Mouse (Mus musculus) hindlimb bud, embryonic 11.5 days (tissue): ENCODE data around the gene Stk24.

ENCODE experiments used
- DNase-seq: peaks from one replicate; pipeline ENCODE4 v3.0.0-alpha.2; 2012; ENCODE audit warnings: low read depth, low spot score; ENCODE audit errors: extremely low spot score

The Stk24 gene

DNA sequence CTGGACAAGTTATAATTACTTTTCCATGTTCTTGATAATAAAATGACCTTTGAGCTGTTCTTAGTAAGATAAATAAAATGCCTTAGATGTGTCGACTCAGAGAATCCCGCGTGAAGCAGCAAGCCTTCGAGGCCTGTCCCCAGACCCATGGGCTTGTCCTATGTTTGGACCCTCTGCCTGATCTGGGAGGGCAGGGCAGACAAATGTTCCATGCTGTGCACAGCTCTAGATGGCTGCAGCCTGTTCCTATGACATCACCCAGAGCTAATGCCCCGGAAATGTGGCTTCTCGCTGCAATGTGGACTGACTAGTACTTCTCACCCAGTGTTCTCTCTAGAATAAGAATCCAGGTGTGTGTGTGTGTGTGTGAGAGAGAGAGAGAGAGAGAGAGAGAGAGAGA lies 115.4 kb downstream of the Stk24 start:
- no peak for DNase-seq

DNA sequence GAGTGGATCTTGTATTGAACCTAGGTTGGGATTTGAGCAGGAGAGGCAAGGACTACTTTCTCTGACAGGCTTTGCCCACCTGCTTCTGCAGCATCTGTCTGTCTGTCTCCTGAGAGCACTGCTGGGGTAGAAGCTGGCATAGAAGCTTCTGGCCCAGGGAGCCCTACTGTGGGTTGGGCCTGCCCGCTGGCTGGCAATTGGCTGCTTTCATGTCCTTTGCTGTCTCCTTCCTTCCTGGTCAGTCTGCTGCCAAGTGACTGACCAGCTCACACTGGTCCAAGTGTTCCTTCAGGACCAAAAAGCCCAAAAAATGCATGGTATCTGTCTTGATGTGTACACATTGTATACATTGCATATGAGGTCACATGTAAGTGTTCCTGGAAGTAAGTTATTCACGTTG lies 115.9 kb downstream of the Stk24 start:
- no peak for DNase-seq

DNA sequence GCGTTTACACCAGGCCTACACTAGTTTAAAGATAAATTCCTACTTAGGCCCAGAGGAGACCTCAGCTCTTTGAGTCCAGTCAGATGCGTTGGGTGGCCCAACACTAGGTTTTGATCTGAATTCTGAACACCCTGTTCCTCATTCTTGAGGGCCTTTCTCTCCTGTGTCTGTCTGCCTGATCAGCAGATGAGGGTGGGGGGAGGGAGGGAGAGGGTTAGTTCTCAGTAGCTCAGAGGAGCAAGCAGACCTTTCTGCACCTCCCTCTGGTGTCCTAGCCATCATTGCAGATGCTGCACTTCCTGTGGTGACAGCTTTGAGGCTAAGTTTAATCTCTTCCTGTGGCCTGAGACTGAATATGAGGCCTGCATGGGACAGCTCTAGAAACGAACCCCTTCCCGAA lies 117.2 kb downstream of the Stk24 start:
- no peak for DNase-seq

DNA sequence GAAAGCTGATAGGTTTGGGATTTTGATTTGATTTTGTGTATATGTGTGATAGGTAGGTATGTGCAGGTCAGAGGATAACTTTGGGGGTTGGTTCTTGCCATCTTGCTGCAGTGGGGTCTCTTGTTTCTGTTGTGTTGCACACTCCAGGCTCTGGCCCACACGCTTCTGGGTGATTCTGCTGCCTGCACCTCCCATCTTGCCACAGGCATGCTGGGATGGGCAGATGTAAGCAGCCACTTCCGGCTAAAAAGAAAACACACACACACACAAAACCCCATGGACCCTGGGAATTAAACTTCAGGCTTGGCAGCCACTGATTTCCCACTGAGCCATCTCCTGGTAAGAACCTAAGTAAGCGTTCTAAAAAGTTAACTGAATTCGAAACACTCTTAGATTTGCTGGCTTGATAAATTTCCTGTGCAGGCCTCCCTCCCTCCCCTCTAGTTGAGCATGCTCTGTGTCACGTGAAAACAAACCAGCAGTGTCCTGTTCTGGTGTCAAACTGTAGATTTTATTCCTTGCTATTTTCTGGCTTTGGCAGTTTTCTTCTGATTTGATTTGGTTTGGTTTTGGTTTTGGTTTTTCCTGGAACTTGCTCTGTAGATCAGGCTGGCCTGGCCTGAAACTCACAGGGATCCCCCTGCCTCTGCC lies 118.5 kb downstream of the Stk24 start:
- DNase-seq, result no peak

DNA sequence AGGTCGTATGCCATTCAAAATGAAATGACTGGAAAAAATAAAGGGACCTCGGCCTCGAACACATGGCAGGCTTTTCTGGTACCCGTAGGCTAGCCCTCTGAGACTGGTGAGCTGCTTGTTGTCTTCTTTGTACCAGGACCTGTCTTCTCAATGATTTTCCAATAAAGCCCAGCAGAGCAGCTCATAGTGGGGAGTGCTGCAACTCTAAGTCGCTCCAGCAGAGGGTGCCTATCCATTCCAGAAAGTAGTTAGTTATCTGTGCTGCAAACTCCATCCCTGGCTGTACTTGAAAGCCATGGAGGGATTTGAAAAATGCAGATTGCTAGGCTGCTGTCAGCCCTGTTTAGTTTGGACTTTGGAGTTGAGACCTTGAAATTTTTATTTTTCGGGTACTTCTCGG lies 120.0 kb downstream of the Stk24 start:
- DNase-seq, result peak; percentile 30

DNA sequence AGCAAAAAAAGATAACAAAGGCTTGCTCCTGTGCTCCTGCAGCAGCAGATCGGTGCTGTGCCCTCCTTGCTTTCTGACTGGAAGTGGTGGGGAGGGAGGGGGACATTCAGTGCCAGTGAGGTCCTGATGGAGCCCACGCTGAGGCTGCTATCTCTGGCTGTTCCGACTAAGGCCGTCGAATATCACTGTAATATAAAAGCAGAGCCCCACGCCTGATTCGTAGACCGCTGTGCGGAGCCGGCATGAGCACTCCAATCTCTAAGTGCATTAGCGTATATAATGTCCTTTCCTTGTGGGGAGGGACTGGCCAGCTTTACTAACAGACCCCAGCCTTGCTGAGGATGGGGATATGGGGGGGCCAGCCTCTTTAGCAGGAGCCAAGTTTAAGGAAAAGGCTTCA lies 120.5 kb downstream of the Stk24 start:
- no peak for DNase-seq

DNA sequence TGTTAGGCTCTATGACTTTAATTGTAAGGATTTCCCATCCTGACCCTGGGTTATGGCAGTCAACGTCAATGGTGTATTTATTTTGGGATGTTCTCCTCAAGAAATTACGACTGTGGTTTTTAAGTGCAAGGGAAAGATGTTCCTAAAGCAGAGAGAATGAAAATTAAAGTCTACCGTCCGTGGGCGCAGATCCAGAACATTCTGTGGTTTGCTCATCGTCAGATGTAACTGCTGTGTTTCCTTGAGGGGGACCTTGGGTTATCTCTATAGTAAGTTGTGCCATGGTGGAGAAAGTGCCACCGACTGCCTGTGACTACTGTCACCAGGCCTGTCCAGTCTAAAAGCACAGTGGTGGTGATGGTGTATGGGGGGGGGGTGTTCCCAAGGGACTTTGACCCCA lies 122.9 kb downstream of the Stk24 start:
- DNase-seq, result no peak

DNA sequence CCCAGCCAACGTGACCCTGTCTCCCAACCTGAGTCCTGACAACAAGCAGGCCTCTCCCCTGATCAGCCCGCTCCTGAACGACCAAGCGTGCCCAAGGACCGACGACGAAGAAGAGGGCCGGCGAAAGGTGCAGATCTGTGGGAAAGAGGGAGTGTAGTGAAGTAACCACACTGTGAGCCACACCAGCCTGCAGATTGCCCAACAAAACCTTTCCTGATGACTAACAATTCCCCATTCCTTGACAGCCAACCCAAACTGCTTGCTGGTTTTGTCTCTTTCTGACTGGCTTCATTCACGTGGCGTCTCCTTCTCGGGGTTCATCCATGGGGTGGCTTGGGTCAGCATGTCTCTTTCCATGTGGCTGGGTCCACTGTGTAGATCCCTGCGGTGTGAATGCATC lies 124.3 kb downstream of the Stk24 start:
- DNase-seq, result no peak

DNA sequence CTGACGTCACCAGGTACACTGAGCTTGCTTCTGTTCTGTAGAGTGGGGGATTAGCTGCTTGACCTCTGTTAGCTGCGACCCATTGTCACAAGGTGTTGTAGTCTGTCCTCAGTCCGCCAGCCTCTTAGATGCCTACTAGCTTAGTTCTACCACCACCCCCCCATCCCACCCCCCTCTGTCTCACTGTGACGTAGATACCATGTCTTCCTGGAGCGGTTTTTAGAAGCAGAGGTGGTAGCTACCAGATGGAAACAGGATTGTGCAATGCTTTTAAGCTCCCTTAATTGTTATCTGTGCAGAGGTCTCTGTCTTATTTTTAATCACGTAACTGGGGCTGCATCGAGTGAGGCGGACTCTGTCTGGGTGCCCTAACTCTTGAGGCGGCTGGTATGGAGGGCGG lies 124.9 kb downstream of the Stk24 start:
- DNase-seq, result no peak

DNA sequence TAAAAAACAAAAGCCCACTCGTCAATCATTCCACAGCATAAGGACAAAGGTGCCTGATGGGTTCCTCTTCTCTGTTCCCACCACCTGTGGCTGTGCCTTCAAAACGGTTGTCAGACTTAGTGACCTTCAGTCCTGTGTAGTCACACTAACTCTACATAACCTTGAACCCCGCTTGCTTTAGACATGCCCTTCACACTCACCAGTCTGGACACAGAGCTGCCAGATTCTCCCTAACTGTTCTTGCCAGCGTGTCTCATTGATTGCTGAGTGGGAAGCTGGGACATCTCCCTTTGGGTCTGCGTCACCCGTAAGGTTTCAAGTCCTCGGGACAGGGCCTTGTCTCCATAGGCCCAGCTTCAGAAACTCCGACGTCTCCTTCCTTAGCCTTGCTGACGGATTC lies 127.3 kb downstream of the Stk24 start:
- no peak for DNase-seq

DNA sequence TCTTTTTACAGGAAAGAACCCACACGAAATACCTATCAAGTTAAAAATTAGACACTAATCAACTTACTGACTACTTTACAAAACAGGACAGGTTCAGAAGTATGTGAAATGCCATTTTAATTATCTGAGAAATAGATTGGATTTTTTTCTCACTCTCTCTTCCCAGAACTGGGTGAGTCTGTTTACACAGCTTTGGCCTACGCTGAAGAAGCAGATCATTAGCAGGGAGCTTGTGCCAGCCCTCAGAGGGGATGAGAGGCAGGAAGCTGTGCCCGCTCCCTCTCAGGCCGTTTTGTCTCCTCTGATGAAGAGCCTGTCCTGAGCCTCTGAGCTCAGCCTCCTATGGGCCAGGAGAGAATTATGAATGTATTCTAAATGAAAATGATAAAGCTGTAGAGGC lies 128.1 kb downstream of the Stk24 start:
- DNase-seq, result no peak

DNA sequence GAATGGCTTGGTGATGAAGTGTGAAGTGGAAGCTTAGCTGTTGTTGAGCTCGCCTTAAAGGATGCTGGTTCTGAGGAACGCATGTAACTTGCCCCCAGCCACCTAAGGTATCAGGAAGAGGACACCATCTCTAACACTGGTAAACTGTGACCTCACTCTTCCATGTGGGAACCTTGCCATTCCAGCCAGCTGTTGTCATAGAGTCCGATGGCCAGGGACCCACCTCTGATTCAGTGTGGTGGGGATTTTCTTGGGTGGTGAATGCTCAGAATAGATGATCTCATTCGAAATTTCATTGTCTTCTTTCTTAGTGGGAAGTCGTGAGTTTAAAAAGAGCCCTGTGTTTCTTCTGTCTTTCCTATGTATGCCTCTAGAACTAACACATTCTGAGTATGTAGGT lies 128.7 kb downstream of the Stk24 start:
- no peak for DNase-seq

DNA sequence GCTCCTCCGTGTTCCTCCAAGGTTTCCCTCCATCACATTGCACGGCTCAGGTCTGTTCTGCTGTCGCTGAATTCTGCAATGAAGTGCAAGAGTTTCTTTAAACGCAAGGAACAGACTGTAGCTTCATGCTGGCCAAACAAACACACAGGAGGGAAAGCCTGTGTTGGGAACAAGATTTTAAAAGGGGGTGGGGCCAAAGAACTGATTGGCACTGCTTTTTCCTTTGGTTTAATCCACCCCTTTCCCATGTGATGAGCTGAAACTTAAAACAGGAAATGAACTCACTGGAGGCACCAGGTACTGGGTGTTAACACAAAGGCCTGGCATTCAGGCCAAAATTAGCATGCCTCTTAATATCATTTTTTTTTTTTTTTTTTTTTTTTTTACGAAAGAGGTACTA lies 131.5 kb downstream of the Stk24 start:
- DNase-seq, result no peak

DNA sequence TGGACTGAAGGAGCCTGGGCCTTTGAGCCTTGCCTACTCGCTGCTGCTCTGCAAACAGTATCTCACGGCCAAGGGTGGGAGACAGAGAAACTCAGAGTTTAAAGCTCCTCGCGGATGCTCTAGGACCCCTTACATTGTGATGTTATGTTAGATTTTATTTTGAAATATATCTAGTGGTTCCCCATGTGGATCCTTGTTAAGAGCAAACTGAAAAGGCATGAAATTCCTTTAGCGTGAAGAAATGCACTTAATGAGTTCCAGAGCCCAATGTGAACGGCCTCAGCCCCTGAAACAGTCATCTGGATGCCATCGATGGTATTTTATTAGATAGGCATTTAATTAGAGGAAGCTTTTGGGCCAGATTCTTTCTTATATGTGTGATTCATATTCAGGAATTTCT lies 132.5 kb downstream of the Stk24 start:
- peak; percentile 69 for DNase-seq

DNA sequence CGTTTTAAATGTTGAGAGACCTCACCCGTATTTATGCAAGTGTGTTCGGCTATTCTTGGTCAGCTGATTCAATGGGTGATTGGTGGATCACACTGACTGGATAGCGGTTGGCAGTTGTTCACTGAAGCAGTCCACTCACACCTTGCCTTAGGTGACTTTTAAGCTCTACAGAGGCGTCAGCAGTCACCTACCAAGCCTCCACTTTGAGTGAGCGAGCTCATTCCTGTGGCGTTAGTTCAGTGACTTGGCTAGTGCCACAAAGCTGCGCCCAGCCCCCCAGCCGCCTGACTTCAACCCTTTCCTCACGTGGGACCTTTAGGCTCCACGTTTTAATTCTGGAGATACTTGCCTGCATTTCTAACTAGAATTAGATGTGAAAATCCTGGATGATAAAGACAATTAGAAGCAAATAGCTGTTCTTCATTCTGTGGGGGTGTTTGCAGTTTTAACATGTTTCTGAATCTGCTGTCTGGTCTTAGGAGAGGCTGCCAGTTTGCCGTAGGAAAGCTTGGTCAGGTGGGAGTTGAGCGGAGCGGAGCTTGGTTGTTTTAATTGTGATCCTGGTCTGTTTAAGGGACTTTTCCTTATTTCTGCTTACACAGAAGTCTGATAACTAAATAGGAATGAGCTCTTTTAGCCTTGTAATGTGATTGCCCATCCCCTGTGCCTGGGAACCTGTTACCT lies 133.6 kb downstream of the Stk24 start:
- DNase-seq, result no peak

DNA sequence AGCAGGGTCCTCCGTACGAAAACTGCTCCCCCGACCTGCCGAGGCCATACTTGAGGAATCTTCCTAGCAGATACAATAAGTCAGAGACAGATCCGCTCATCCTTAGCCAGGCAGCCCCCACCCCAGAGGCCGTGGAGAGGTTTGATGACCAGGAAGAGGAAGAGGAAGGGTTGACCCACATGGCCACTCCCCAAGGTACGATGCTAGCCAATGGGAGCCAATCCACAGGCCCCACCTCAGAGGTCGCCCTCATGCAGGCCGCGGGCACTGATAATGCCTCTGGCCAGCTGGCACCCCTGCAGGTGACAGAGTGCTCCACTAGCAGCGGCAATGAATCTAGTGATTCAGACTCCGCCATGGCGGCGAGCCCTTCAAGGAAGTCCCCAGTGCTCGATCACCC lies 135.7 kb downstream of the Stk24 start:
- DNase-seq, result no peak

DNA sequence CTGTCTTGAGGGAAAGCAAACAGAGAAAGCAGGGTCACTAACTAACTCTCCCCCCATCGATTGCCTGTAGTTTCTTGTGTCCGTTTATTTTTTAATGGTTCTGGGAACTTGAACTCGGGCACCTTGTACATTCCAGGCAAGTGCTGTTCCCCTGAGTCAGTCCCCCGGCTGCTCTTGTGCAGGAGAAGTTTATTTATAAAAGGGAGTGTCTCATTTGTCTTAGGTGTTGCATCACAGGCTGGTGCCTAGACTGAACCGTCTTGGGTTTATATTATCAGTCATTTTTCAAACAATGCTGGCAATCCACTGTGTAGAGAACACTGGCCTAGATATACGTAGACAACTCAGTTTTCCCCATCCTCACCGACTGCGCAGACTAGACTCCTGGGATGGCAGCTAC lies 140.4 kb downstream of the Stk24 start:
- no peak for DNase-seq

DNA sequence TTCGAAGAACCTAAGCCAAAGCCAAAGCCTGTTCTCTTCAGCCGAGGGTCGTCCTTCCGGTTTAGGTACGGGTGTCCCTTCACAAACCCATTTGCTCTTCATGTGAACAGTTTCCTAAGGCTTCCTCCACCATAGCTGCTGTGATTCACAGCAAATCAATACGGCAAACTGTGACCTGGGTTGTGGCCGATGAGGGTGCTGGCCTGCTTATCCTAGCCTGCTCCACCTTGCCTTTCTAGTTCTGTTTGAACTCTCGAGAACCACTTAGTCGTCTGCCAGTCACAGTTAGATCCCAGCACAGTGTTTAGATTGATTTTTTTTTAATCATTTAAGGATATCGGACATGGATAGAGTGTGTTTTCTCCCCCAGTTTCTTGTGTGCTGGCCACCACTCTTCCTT lies 141.1 kb downstream of the Stk24 start:
- DNase-seq, result no peak

DNA sequence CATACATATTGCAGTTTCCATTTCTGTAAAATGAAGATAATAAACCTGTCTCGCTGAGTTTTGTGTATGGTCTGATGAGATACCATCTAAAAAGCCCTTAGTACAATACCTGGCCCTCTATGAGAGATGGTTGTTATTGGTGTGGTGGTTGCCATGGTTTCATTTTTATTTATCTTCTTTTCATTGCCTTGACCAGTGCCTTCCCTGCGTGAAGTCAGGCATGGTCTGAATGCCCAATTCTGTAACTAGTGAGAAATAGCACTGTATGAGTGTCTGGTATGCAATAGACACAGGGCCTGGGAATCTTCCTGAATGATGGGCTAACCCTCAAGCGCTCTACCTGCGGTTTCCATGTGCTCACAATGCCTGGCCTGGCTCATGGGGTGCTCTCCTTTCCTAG lies 143.1 kb downstream of the Stk24 start:
- no peak for DNase-seq
